Mouse (Mus musculus): ENCODE results near the gene Zfp709. TPM values are rescaled to one million over a fixed set of nuclear protein-coding genes. Genes with fewer than 3 reads are reported as not detected.
"Not testable (repeated sequence)": the region's sequence is repeated elsewhere in the genome, so short reads cannot be mapped to it uniquely, and the experiment has no call there.

Zfp709 gene
- total RNA-seq (2021) = 10 to 100 TPM in 1 of 2 experiments, 1 to 10 TPM in 1; 9.8 to 10.9 TPM
- long read RNA-seq, experiment 1, full-length matches to known transcripts = 5 of 5 reads
- long read RNA-seq, experiment 1, partial matches to known transcripts = 0 of 5 reads
- long read RNA-seq, experiment 1, other reads (novel, unspliced or antisense) = 0 of 5 reads
- long read RNA-seq, experiment 2, full-length matches to known transcripts = 3 of 4 reads
- long read RNA-seq, experiment 2, partial matches to known transcripts = 0 of 4 reads
- long read RNA-seq, experiment 2, other reads (novel, unspliced or antisense) = 1 of 4 reads

GRCm38 (mm10) chr8:71881618-71882274 is at the start of gene Zfp709:
Gene Zfp709 (plus strand): TSS chr8:71882019.
- DNase-seq (ENCODE audit: low spot score in 2 of 2) = peak; percentile 51 to 65

GRCm38 (mm10) chr8:71838207-71838606 is 43.6 kb upstream of the Zfp709 start:
- DNase-seq (ENCODE audit: low spot score in 2 of 2) = not testable (repeated sequence)

GRCm38 (mm10) chr8:71841201-71841817 is 40.5 kb upstream of the Zfp709 start:
- DNase-seq (ENCODE audit: low spot score in 2 of 2) = not testable (repeated sequence)

- DNase-seq (ENCODE audit: low spot score in 2 of 2) = not testable (repeated sequence)
Observed at GRCm38 (mm10) chr8:71842476-71842875, 39.3 kb upstream of the Zfp709 start.

- not testable (repeated sequence) for DNase-seq (ENCODE audit: low spot score in 2 of 2)
Observed at GRCm38 (mm10) chr8:71844453-71844852, 37.4 kb upstream of the Zfp709 start.

- not testable (repeated sequence) for DNase-seq (ENCODE audit: low spot score in 2 of 2)
Observed at GRCm38 (mm10) chr8:71845993-71846483, 35.8 kb upstream of the Zfp709 start.

- not testable (repeated sequence) for DNase-seq (ENCODE audit: low spot score in 2 of 2)
Observed at GRCm38 (mm10) chr8:71846745-71847144, 35.1 kb upstream of the Zfp709 start.

- not testable (repeated sequence) for DNase-seq (ENCODE audit: low spot score in 2 of 2)
Observed at GRCm38 (mm10) chr8:71851014-71851413, 30.8 kb upstream of the Zfp709 start.

GRCm38 (mm10) chr8:71853360-71853759 is 28.5 kb upstream of the Zfp709 start:
- DNase-seq (ENCODE audit: low spot score in 2 of 2) = not testable (repeated sequence)

- DNase-seq (ENCODE audit: low spot score in 2 of 2) = not testable (repeated sequence)
Observed at GRCm38 (mm10) chr8:71856630-71857328, 25.0 kb upstream of the Zfp709 start.

- DNase-seq (ENCODE audit: low spot score in 2 of 2) = not testable (repeated sequence)
Observed at GRCm38 (mm10) chr8:71857364-71857763, 24.5 kb upstream of the Zfp709 start.

GRCm38 (mm10) chr8:71861551-71861950 is 20.3 kb upstream of the Zfp709 start:
- DNase-seq (ENCODE audit: low spot score in 2 of 2) = not testable (repeated sequence)

GRCm38 (mm10) chr8:71862038-71862437 is 19.8 kb upstream of the Zfp709 start:
- not testable (repeated sequence) for DNase-seq (ENCODE audit: low spot score in 2 of 2)

- not testable (repeated sequence) for DNase-seq (ENCODE audit: low spot score in 2 of 2)
Observed at GRCm38 (mm10) chr8:71900666-71901065, 18.8 kb downstream of the Zfp709 start.

- DNase-seq (ENCODE audit: low spot score in 2 of 2) = not testable (repeated sequence)
Observed at GRCm38 (mm10) chr8:71903084-71903483, 21.3 kb downstream of the Zfp709 start.

- no peak for DNase-seq (ENCODE audit: low spot score in 2 of 2)
Observed at GRCm38 (mm10) chr8:71906809-71907208, 25.0 kb downstream of the Zfp709 start.

- no peak for DNase-seq (ENCODE audit: low spot score in 2 of 2)
Observed at GRCm38 (mm10) chr8:71907798-71908257, 26.0 kb downstream of the Zfp709 start.

- DNase-seq (ENCODE audit: low spot score in 2 of 2) = peak; percentile 87 to 89
Observed at GRCm38 (mm10) chr8:71908309-71909261, 26.8 kb downstream of the Zfp709 start, which contains the start of the genes Zfp882 and Zfp617. Gene Zfp882 (plus strand): TSS chr8:71908608. Gene Zfp617 (plus strand): TSS chr8:71908635.

GRCm38 (mm10) chr8:71912286-71912685 is 30.5 kb downstream of the Zfp709 start:
- DNase-seq (ENCODE audit: low spot score in 2 of 2) = no peak
